Mouse (Mus musculus) cortical plate, adult 2 months (tissue): Measurements from ENCODE around the gene Prrx2.

Source experiments
- CTCF ChIP-seq: fragments of 200-500 bp; IDR thresholded peaks from 2 replicates; pipeline ENCODE4 v1.5.1; 2011; ENCODE audit warnings: mild to moderate bottlenecking, control low read depth, low read length; ENCODE audit not compliant: insufficient read depth; ENCODE audit errors: extremely low read depth
- POLR2A ChIP-seq: fragments of 200-500 bp; IDR thresholded peaks from 2 replicates; pipeline ENCODE4 v1.6.1; 2011; ENCODE audit warnings: mild to moderate bottlenecking, low read length, control low read depth; ENCODE audit not compliant: insufficient read depth; ENCODE audit errors: extremely low read depth

DNA sequence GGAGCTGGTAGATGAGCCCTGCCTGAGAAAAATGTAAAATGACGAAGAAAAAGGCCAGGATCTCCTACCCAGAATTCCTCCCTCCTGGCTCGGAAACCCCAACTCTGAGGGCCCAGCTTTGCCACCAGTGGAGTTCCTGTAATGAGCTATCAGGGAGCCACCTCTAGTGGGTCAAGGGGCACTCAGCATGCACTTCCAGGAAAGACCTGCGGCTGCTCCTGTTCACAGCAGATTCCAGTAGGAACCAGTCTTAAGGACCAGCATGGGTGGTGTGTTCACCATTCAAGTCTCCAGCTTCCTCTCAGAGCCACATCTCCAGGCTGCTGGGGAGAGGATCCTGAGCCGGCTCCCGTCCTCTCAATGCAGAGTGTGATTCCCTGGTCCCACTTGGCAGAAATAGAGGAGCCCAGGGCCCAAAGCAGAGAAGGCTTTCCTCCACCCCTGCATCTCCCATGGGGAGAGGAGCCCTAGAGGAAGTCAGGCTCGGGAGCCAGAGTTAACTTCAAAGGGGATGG is 66.9 kb downstream of the Prrx2 start:
- no peak for TF ChIP-seq POLR2A
- no peak for TF ChIP-seq CTCF
